Mouse (Mus musculus): ENCODE measurements around the gene Myo19. TPM values are rescaled to one million over a fixed set of nuclear protein-coding genes. Genes with fewer than 3 reads are reported as not detected.

The Myo19 gene
- polyA plus RNA-seq, 2 experiments: 3.9 to 6.5 TPM

DNA sequence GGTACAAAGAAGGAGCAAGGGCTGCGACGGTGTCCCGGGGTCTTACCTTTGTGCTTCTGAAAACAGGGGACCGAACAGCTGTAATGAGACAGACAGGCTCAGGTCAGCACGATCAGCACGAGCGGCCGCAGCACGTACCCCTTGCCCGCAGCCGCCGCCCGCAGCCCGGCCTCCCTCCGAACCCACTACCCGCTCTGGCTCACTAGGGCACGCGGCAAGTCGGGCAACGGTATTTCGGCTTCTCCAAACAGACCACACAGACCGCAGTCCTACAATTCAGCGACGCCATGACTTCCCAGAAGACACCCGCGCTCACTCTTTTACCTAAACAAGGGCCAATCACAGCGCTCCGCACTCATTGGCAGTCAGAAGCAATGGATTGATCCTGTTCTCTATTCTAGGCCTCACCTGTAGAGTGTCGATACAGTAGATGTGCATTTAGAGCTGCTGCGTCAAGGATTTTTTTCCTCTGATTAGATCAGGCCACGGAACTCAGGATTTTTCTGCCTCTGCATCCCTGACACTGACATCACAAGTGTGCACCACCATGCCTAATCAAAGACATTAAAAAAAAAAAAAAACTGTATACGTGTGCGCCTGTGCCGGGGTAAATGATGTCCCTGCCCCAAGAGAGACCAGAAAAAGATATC, 36.2 kb downstream of the Myo19 start, which contains the start of gene Znhit3:
Gene Znhit3, minus strand, starts transcription at position 314 of the 650 bp plus-strand sequence.
- H3K4me2 ChIP-seq (ENCODE audit: low read depth): peak within 1 kb of the TSS; percentile 83
- ATAC-seq (ENCODE audit: insufficient read depth) (peak; percentile 86), DNase-seq (ENCODE audit: low read depth in 3 of 3, low spot score in 3 of 3) (peak; percentile 77 to 87 (median 84))
- no peaks in the 10 kb centered on the region for H3K27me3 ChIP-seq (ENCODE audit: control insufficient read depth, insufficient read depth, low read length)
- peaks cover 14% of the 10 kb centered on the region for H3K36me3 ChIP-seq (replicated peaks; ENCODE audit: control insufficient read depth, insufficient read depth, low read depth)
- no peaks in the 10 kb centered on the region for H3K9me3 ChIP-seq (ENCODE audit: control insufficient read depth, low read length)
- WGBS (ENCODE audit: insufficient replicate concordance): 4% methylated on average over 34 of the region's 34 CpGs
- H3K27ac ChIP-seq: no peak within 1 kb of the TSS
- TF ChIP-seq EP300 (IDR thresholded peaks at IDR 0.05; ENCODE audit: low read depth) (no peak), CTCF (IDR thresholded peaks at IDR 0.05; ENCODE audit: low read depth) (peak; percentile 15; the same call in 1 of the 2 replicates)
- peaks cover 4 to 14% of the 10 kb centered on the region in 2 experiments; a peak in 3 of 4 replicates for H3K4me1 ChIP-seq (replicated peaks; ENCODE audit: control insufficient read depth in 2 of 2, insufficient read depth in 2 of 2, low read length in 1 of 2)
- peak within 1 kb of the TSS; percentile 88 to 95 for H3K4me3 ChIP-seq (ENCODE audit: insufficient read depth in 1 of 2, low read depth in 2 of 2, low read length in 2 of 2)
- peak within 1 kb of the TSS; percentile 89 for H3K9ac ChIP-seq (replicated peaks)

- peak overlapping the region; percentile 88 to 95 for H3K4me3 ChIP-seq (ENCODE audit: insufficient read depth in 1 of 2, low read depth in 2 of 2, low read length in 2 of 2)
- no peak overlapping the region for H3K27ac ChIP-seq
- no peaks in the 10 kb centered on the region for H3K27me3 ChIP-seq (ENCODE audit: control insufficient read depth, insufficient read depth, low read length)
- TF ChIP-seq CTCF (IDR thresholded peaks at IDR 0.05; ENCODE audit: low read depth) (no peak), EP300 (IDR thresholded peaks at IDR 0.05; ENCODE audit: low read depth) (no peak)
- H3K4me1 ChIP-seq (replicated peaks; ENCODE audit: control insufficient read depth in 2 of 2, insufficient read depth in 2 of 2, low read length in 1 of 2): peaks cover 4 to 14% of the 10 kb centered on the region in 2 experiments; a peak in 3 of 4 replicates
- 55% methylated on average over 7 of the region's 7 CpGs for WGBS (ENCODE audit: insufficient replicate concordance)
- H3K9me3 ChIP-seq (ENCODE audit: control insufficient read depth, low read length): no peaks in the 10 kb centered on the region
- H3K36me3 ChIP-seq (replicated peaks; ENCODE audit: control insufficient read depth, insufficient read depth, low read depth): peaks cover 8% of the 10 kb centered on the region
- peak overlapping the region; percentile 83 for H3K4me2 ChIP-seq (ENCODE audit: low read depth)
- H3K9ac ChIP-seq (replicated peaks): peak overlapping the region; percentile 23; the same call in 1 of the 2 replicates
- DNase-seq (ENCODE audit: low read depth in 3 of 3, low spot score in 3 of 3) (no peak), ATAC-seq (ENCODE audit: insufficient read depth) (no peak)
These were observed 36.9 kb downstream of the Myo19 start for GRCm38 (mm10) chr11:84916703-84917300.

GRCm38 (mm10) chr11:84918425-84918824, 38.5 kb downstream of the Myo19 start:
- TF ChIP-seq EP300 (IDR thresholded peaks at IDR 0.05; ENCODE audit: low read depth): no peak
- TF ChIP-seq CTCF (IDR thresholded peaks at IDR 0.05; ENCODE audit: low read depth): peak; percentile 98
- DNase-seq (ENCODE audit: low read depth in 3 of 3, low spot score in 3 of 3): peak; percentile 64 to 71 (median 65)
- 8% methylated on average over 16 of the region's 16 CpGs for WGBS (ENCODE audit: insufficient replicate concordance)

DNA sequence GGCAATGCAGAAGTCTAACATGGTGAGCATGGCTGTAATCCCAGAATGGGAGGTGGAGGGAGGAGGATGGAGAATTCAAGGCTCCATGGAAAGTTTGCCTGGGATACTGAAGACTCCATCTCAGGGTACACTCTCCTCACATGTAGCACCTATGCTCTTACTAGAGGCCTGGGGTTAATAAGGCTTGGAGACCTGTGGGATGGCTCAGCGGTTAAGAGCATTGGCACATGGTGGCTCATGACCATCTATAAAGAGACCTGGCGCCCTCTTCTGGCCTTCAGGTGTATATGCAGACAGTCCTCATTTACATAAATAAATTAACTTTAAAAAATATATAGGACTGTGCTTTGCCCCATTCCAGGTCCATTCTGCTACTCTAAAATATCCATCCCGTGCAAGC, 39.3 kb downstream of the Myo19 start:
- WGBS (ENCODE audit: insufficient replicate concordance): 24% methylated on average over 3 of the region's 3 CpGs
- ATAC-seq (ENCODE audit: insufficient read depth) (no peak), DNase-seq (ENCODE audit: low read depth in 3 of 3, low spot score in 3 of 3) (peak; percentile 37 to 58 (median 53))
- Histone ChIP-seq H3K4me1 (replicated peaks; ENCODE audit: control insufficient read depth in 2 of 2, insufficient read depth in 2 of 2, low read length in 1 of 2) (peaks cover 4 to 14% of the 10 kb centered on the region in 2 experiments; a peak in 3 of 4 replicates), H3K9me3 (ENCODE audit: control insufficient read depth, low read length) (no peaks in the 10 kb centered on the region), H3K36me3 (replicated peaks; ENCODE audit: control insufficient read depth, insufficient read depth, low read depth) (no peaks in the 10 kb centered on the region), H3K9ac (replicated peaks) (no peak overlapping the region), H3K4me3 (ENCODE audit: insufficient read depth in 1 of 2, low read depth in 2 of 2, low read length in 2 of 2) (no peak overlapping the region), H3K27ac (no peak overlapping the region), H3K4me2 (ENCODE audit: low read depth) (no peak overlapping the region), H3K27me3 (ENCODE audit: control insufficient read depth, insufficient read depth, low read length) (no peaks in the 10 kb centered on the region)
- TF ChIP-seq EP300 (IDR thresholded peaks at IDR 0.05; ENCODE audit: low read depth) (no peak), CTCF (IDR thresholded peaks at IDR 0.05; ENCODE audit: low read depth) (peak; percentile 80)

More at GRCm38 (mm10) chr11:84918425-84918824, 38.5 kb downstream of the Myo19 start:
- Histone ChIP-seq H3K27me3 (ENCODE audit: control insufficient read depth, insufficient read depth, low read length) (no peaks in the 10 kb centered on the region), H3K9ac (replicated peaks) (no peak overlapping the region), H3K4me2 (ENCODE audit: low read depth) (peak overlapping the region; percentile 50), H3K9me3 (ENCODE audit: control insufficient read depth, low read length) (no peaks in the 10 kb centered on the region), H3K4me1 (replicated peaks; ENCODE audit: control insufficient read depth in 2 of 2, insufficient read depth in 2 of 2, low read length in 1 of 2) (peaks cover 4 to 14% of the 10 kb centered on the region in 2 experiments; a peak in 3 of 4 replicates), H3K4me3 (ENCODE audit: insufficient read depth in 1 of 2, low read depth in 2 of 2, low read length in 2 of 2) (no peak overlapping the region), H3K27ac (no peak overlapping the region), H3K36me3 (replicated peaks; ENCODE audit: control insufficient read depth, insufficient read depth, low read depth) (no peaks in the 10 kb centered on the region)
- ATAC-seq (ENCODE audit: insufficient read depth): peak; percentile 72

DNA sequence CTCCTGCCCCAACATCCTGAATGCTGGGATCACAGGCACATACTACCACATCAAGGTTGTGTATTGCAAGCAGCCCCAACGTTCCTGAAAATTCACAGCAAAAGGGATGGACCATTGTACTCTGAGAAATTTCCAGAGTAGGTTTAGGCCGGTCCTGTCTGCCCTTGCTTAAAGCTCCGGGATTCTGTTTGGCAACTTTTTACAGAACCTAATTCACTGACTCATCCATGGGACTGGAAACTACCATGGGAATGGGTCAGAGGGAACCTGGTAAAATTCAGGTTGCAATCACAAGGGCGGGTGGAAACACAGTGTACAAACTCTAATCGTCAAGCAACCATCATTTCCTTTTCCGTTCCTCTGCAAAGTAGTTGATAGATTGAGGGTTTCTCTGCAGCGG, 40.0 kb downstream of the Myo19 start:
- Histone ChIP-seq H3K4me3 (ENCODE audit: insufficient read depth in 1 of 2, low read depth in 2 of 2, low read length in 2 of 2) (no peak overlapping the region), H3K36me3 (replicated peaks; ENCODE audit: control insufficient read depth, insufficient read depth, low read depth) (no peaks in the 10 kb centered on the region), H3K9ac (replicated peaks) (no peak overlapping the region), H3K27me3 (ENCODE audit: control insufficient read depth, insufficient read depth, low read length) (no peaks in the 10 kb centered on the region), H3K27ac (no peak overlapping the region), H3K4me2 (ENCODE audit: low read depth) (no peak overlapping the region), H3K9me3 (ENCODE audit: control insufficient read depth, low read length) (no peaks in the 10 kb centered on the region), H3K4me1 (replicated peaks; ENCODE audit: control insufficient read depth in 2 of 2, insufficient read depth in 2 of 2, low read length in 1 of 2) (peaks cover 4 to 8% of the 10 kb centered on the region in 2 experiments; a peak in 3 of 4 replicates)
- WGBS (ENCODE audit: insufficient replicate concordance): 49% methylated on average over 7 of the region's 7 CpGs
- DNase-seq (ENCODE audit: low read depth in 3 of 3, low spot score in 3 of 3): no peak
- no peak for TF ChIP-seq CTCF (IDR thresholded peaks at IDR 0.05; ENCODE audit: low read depth)
- TF ChIP-seq EP300 (IDR thresholded peaks at IDR 0.05; ENCODE audit: low read depth): no peak
- no peak for ATAC-seq (ENCODE audit: insufficient read depth)
